Mouse (Mus musculus) midbrain, embryonic 15.5 days (tissue): ENCODE data around the gene Bmpr1a. TPM values are rescaled to one million over a fixed set of nuclear protein-coding genes. Genes with fewer than 3 reads are reported as not detected.
"Not testable (repeated sequence)": the region's sequence is repeated elsewhere in the genome, so short reads cannot be mapped to it uniquely, and the experiment has no call there.

Experiments
- ATAC-seq: fragments of 200-750 bp; cut with Nextera tagmentation; replicated peaks from 2 replicates; pipeline ENCODE4 v1.8.0; 2017; ENCODE audit warnings: moderate TSS enrichment
- H3K27ac ChIP-seq: fragments of 300-500 bp; sonication (generic); 2 replicates; pipeline ENCODE4 v1.5.1; 2015; ENCODE audit warnings: mild to moderate bottlenecking, inconsistent platforms
- H3K27me3 ChIP-seq: fragments of 300-500 bp; sonication (generic); replicated peaks from 2 replicates; pipeline ENCODE4 v1.6.1; 2015; ENCODE audit warnings: inconsistent platforms
- H3K36me3 ChIP-seq: fragments of 300-500 bp; sonication (generic); replicated peaks from 2 replicates; pipeline ENCODE4 v1.6.1; 2015; ENCODE audit warnings: inconsistent platforms
- H3K4me1 ChIP-seq: fragments of 300-500 bp; sonication (generic); 2 replicates; pipeline ENCODE4 v1.6.1; 2015; ENCODE audit warnings: inconsistent platforms
- H3K4me2 ChIP-seq: fragments of 300-500 bp; sonication (generic); 2 replicates; pipeline ENCODE4 v1.6.1; 2015; ENCODE audit warnings: inconsistent platforms, mild to moderate bottlenecking, moderate library complexity
- H3K4me3 ChIP-seq: fragments of 300-500 bp; sonication (generic); 2 replicates; pipeline ENCODE4 v1.5.1; 2015; ENCODE audit warnings: mild to moderate bottlenecking, inconsistent platforms
- H3K9ac ChIP-seq: fragments of 300-500 bp; sonication (generic); 2 replicates; pipeline ENCODE4 v1.6.1; 2015; ENCODE audit warnings: mild to moderate bottlenecking, inconsistent platforms
- H3K9me3 ChIP-seq: fragments of 300-500 bp; sonication (generic); 2 replicates; pipeline ENCODE4 v1.6.1; 2016; ENCODE audit warnings: inconsistent platforms
- WGBS: fragments of 180-500 bp; shearing (Covaris S2); methylation state at CpG from one replicate; pipeline ENCODE4 v1.1.7; 2015; ENCODE audit warnings: mixed read lengths; 5-methylcytosine and 5-hydroxymethylcytosine counted together
- polyA plus RNA-seq: library from polyadenylated mRNA; unstranded; fragments of >200 nt; fragmentation: Nextera tagmentation; extraction: Ambion mirVana; gene quantifications from 2 replicates; pipeline ENCODE4 v1.2.1, GENCODE M21; 2015

Gene Bmpr1a
- polyA plus RNA-seq, 1 experiment from 2014 or later = 15.2 TPM

DNA sequence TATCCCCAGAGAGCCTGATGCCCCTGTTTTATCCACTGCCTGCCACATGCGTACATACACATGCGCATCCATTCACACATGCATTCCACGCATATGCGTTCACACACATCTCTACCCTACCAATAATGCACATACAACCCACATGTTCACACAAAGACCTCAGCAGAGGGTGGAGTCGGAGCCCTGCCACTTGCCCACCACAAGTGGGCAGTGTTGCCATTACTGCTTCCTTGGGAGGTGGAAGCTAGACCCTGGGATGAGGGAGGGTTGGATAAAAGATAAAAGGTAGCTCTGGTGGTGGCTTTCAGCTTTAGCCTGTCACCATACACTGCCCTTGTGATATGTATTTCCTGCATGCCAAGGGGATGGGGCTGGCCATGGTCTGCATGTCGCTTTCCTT is 130.5 kb downstream of the Bmpr1a start:
- Histone ChIP-seq H3K4me3 (no peak overlapping the region), H3K9me3 (no peaks in the 10 kb centered on the region), H3K4me2 (no peak overlapping the region), H3K4me1 (no peaks in the 10 kb centered on the region), H3K36me3 (no peaks in the 10 kb centered on the region), H3K27ac (no peak overlapping the region), H3K9ac (no peak overlapping the region), H3K27me3 (no peaks in the 10 kb centered on the region)
- WGBS = 84% methylated on average over 6 of the region's 6 CpGs
- ATAC-seq = no peak

DNA sequence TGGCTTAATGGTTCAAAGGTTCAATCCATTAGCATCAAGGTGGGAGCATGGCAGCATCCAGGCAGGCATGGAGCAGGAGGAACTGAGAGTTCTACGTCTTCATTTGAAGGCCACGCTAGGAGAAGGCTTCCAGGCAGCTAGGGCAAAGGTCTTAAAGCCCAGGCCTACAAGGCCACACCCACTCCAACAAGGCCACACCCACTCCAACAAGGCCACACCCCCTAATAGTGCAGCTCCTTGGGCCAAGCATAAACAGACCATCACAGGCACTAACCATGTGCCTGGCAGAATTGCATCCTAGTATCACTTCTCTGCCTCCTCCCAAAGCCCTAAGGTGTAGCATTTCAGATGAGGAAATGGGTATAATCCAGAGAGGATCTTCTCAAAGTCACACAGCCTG is 131.4 kb downstream of the Bmpr1a start:
- no peaks in the 10 kb centered on the region for H3K4me1 ChIP-seq
- WGBS = 83% methylated on average over 2 of the region's 2 CpGs
- ATAC-seq = no peak

DNA sequence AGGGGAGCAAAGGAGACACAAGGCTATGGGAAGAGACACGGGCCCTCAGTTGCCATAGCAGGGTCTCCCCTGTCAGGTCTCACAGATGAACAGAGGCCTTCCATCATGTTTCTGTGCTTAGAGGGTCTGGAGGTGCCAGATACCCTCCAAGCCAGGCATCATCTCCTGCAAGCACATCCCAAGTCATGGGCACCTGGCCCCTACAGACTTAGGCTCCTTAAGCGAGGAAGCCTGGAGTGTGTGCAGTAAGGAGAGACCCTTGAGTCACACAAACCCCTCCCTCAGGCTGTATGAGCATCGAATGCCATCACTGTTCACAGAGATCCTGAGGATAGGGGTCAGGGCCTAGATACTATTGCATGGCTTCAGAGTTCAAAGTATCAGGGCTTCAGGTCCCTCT is 132.2 kb downstream of the Bmpr1a start:
- Histone ChIP-seq H3K36me3 (no peaks in the 10 kb centered on the region), H3K4me2 (no peak overlapping the region), H3K27ac (no peak overlapping the region), H3K4me3 (no peak overlapping the region), H3K9ac (no peak overlapping the region), H3K27me3 (no peaks in the 10 kb centered on the region), H3K9me3 (no peaks in the 10 kb centered on the region), H3K4me1 (no peaks in the 10 kb centered on the region)
- ATAC-seq = no peak
- WGBS = 91% methylated on average over 3 of the region's 3 CpGs

More for the DNA sequence above, 131.4 kb downstream of the Bmpr1a start:
- Histone ChIP-seq H3K9me3 (no peaks in the 10 kb centered on the region), H3K27ac (no peak overlapping the region), H3K4me2 (no peak overlapping the region), H3K27me3 (no peaks in the 10 kb centered on the region), H3K4me3 (no peak overlapping the region), H3K36me3 (no peaks in the 10 kb centered on the region), H3K9ac (no peak overlapping the region)

DNA sequence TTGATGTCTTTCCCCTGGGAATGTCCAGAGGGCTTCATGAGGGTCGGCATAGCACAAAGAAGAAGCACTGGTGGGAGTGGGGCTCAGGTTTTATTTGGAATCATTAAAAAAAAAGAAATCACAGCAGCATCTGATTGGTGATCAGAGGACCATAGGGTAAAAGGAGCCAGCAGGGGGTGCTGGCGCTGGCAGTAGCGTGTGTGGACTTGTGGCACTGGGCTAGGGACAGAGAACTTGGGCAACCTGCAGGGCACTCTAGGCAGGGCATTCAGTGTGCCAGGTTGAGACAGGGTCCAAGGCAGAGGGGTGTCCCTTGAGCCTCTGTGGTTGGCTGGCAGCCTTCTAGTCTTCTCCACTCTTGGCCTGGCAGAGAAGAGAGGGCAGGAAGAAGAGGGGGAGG is 132.9 kb downstream of the Bmpr1a start:
- Histone ChIP-seq H3K9ac (no peak overlapping the region), H3K4me3 (no peak overlapping the region), H3K9me3 (no peaks in the 10 kb centered on the region), H3K4me2 (no peak overlapping the region), H3K4me1 (no peaks in the 10 kb centered on the region), H3K27ac (no peak overlapping the region), H3K27me3 (no peaks in the 10 kb centered on the region), H3K36me3 (no peaks in the 10 kb centered on the region)
- WGBS = 54% methylated on average over 3 of the region's 3 CpGs
- ATAC-seq = no peak

DNA sequence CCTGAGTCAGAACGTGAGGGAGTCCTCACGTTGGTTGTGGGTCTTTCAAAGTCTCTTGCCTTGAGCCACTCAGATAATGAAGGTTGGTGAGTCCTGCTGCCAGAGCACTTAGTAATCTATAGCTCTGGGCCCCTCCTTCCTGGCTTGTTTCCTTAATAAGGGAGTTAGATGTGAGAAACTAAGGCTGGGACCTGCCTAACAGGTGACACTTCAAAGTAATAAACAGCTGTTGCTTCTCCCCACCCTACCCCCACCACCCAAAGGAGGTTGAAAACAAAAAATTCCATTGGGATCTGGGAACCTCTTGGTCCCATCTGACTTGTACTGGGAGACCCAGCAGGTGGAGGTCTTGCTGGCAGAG is 138.0 kb downstream of the Bmpr1a start:
- no peak overlapping the region for H3K4me3 ChIP-seq
- no peak for ATAC-seq
- H3K4me2 ChIP-seq = no peak overlapping the region
- no peaks in the 10 kb centered on the region for H3K27me3 ChIP-seq
- WGBS = 85% methylated on average over 2 of the region's 2 CpGs
- no peak overlapping the region for H3K27ac ChIP-seq
- H3K36me3 ChIP-seq = no peaks in the 10 kb centered on the region
- peaks cover 13% of the 10 kb centered on the region for H3K4me1 ChIP-seq
- H3K9ac ChIP-seq = no peak overlapping the region
- H3K9me3 ChIP-seq = no peaks in the 10 kb centered on the region

DNA sequence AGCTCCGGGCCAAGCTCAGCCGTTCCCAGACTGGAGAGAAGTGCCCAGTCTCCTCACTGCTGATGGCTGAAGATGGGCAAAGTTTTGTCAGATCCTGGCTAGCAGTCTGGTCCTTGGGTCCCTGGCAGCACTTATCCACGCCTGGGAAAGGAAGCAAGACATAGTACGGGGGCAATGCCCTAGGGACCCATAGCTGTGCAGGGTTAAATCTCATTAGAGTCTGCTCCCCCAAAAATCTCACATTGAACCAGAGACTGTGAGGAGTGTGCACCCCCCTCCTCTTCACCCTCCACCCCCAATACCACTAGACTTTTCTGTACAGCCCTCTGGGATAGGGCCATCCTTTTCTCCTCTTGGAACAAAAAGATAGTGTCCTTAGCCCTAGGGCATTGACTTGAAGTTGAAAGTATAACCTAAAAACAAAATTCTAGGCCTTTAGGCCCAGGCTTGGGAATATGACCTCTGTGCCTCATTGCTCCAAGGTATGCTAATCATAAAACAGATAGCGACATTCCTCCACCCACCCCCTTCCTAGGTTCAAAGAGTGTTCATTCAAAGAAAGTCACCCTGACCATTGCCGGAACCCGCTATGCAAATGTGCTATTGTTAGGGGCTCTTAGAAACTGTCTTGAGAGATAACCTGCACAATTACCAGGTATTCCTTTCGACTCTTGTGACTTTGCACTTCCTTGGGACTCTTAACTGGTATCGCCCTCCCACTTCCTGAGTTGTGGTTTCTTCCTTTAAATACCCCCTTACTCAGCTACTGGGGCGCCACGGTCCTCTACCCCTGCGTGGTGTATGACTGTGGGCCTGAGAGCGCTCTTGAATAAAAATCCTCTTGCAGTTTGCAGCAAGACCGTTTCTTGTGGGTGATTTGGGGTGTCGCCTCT is 138.6 kb downstream of the Bmpr1a start:
- ATAC-seq = peak; percentile 34

DNA sequence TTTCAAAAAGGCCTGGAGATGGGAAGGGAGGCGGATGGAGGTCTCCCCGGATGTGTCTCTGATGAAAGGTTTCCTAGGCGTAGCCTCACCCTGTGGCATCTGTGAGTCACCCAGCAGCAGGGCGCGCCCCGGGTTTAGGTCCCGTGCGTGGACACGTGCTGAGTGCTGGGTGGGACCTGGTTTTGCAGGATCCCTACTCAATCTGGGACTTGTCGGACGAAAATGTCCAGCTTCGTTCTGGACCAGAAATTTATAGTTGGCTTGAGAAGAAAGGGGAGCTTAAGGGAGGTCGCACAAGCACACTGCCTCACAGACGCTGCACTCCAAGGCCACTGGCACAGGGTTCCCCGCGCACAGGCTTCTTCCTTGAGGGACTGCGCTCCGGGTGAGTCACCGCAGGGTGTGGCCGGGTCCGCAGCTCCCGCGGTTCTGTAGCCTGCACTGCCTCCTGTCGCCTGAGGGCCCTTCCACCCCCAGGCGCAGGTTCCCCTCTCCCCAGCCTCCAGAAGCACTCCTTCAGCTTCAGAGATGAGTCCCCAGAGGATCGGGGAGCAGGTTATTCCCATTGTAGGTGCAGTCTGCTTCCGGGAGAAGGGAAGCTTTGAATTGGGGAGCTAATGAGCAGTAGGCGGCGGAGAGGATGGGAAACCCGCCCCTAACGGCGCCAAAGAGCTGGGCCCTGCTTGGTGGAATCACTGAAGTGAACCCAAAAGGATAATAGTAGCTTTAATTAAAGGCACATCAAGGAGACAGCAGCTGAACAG is 139.5 kb downstream of the Bmpr1a start:
- peak overlapping the region; percentile 43 for H3K4me3 ChIP-seq
- H3K4me1 ChIP-seq = peaks cover 13% of the 10 kb centered on the region
- H3K36me3 ChIP-seq = no peaks in the 10 kb centered on the region
- H3K9me3 ChIP-seq = no peaks in the 10 kb centered on the region
- H3K4me2 ChIP-seq = peak overlapping the region; percentile 75
- peak overlapping the region; percentile 36 for H3K9ac ChIP-seq
- no peaks in the 10 kb centered on the region for H3K27me3 ChIP-seq
- WGBS = 2% methylated on average over 32 of the region's 32 CpGs
- peak overlapping the region; percentile 63 for H3K27ac ChIP-seq
- peak; percentile 85 for ATAC-seq

More for the DNA sequence above, 138.6 kb downstream of the Bmpr1a start:
- peaks cover 13% of the 10 kb centered on the region for H3K4me1 ChIP-seq
- H3K4me3 ChIP-seq = peak overlapping the region; percentile 43
- H3K36me3 ChIP-seq, H3K9me3 ChIP-seq, H3K27me3 ChIP-seq: not testable (repeated sequence)
- H3K27ac ChIP-seq = 0 out of 2 replicates have a peak overlapping the region, but pooled peaks have one; percentile 63
- WGBS = 71% methylated on average over 15 of the region's 15 CpGs
- peak overlapping the region; percentile 36; the same call in 1 of the 2 replicates for H3K9ac ChIP-seq
- H3K4me2 ChIP-seq = peak overlapping the region; percentile 75

DNA sequence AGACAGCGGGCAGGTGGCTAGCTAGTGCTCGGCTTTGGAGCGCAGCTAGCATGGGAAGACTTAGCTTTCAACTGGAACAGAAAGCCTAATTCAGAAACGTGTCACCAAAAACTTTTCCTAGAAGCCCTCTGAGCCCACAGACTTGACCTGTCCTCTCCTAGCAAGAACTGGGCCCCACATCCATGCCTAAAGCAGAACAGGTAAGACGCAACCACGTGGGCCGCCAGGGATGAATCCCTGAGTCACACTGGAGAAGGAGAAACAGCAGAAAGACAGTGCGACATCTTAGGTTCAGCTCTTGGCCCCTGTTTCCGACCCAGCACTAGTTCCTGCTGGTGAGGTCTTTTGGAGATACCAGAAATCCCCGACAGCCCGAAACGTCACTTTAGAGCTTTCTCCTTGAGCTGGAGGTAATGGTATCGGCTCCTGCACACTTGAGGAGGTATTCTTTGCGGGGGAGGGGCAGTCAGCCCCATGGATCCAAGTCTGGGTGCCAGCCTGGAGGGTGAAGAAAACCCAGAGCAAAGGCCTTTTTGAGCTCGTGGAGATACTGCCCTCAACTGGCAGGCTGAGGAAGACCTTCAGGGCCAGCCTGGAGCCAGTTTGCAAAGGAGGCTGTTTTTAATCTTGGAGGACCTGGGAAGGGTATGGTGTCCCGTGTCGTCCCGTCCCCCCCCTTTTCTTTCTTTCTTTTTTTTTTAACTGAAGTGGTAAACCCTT is 140.3 kb downstream of the Bmpr1a start:
- Histone ChIP-seq H3K9ac (no peak overlapping the region), H3K9me3 (no peaks in the 10 kb centered on the region), H3K4me3 (peak overlapping the region; percentile 43), H3K4me1 (peaks cover 13% of the 10 kb centered on the region), H3K27me3 (no peaks in the 10 kb centered on the region), H3K4me2 (peak overlapping the region; percentile 75), H3K27ac (peak overlapping the region; percentile 63; the same call in 1 of the 2 replicates), H3K36me3 (no peaks in the 10 kb centered on the region)
- WGBS = 30% methylated on average over 18 of the region's 18 CpGs
- peak; percentile 63 for ATAC-seq

DNA sequence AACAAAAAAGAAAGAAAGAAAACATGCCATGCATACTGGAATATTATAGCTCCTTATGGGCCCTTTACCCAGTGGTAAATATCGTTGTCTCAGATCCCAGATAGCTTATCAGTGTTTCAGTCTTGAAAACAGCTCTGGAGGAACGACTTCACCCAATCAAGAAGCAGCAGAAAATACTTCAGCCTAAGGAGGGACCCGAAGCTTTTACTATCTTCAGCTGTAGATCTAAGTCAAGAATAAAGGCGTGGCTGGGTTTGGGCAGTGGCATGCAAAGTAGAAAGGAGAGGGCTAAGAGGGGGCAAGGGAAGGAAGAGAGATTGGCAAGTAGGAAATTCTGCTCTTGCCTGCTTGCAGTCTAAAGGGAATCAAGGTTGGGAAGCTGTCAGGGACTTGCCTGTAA is 141.0 kb downstream of the Bmpr1a start:
- Histone ChIP-seq H3K4me2 (no peak overlapping the region), H3K4me3 (no peak overlapping the region), H3K4me1 (peaks cover 13% of the 10 kb centered on the region), H3K36me3 (no peaks in the 10 kb centered on the region), H3K27ac (no peak overlapping the region), H3K9ac (no peak overlapping the region), H3K9me3 (no peaks in the 10 kb centered on the region), H3K27me3 (no peaks in the 10 kb centered on the region)
- 86% methylated on average over 4 of the region's 4 CpGs for WGBS
- ATAC-seq = no peak

Other genes with a start within 250 kb of the Bmpr1a start
- gene Shld2, start 192.8 kb downstream of the Bmpr1a start, polyA plus RNA-seq = 5.2 and 7.0 TPM in 2 replicates
- gene Glud1, start 192.6 kb downstream of the Bmpr1a start, polyA plus RNA-seq = 92.5 and 99.2 TPM in 2 replicates
- gene Fam25c, start 147.9 kb downstream of the Bmpr1a start, polyA plus RNA-seq = not detected in 2 replicates
- 36.7 and 45.2 TPM in 2 replicates for gene Sncg, start 128.6 kb downstream of the Bmpr1a start, polyA plus RNA-seq
- 4.7 and 5.0 TPM in 2 replicates for gene Mmrn2, start 127.9 kb downstream of the Bmpr1a start, polyA plus RNA-seq
- not detected in 2 replicates for gene 9230112D13Rik, start 19.5 kb upstream of the Bmpr1a start, polyA plus RNA-seq
- 0.57 and 0.78 TPM in 2 replicates for gene Ldb3, start 85.3 kb upstream of the Bmpr1a start, polyA plus RNA-seq
- 0.23 TPM in 1 of 2 replicates, not detected in the other for gene Opn4, start 96.8 kb upstream of the Bmpr1a start, polyA plus RNA-seq
- 13.0 and 13.6 TPM in 2 replicates for gene Wapl, start 170.6 kb upstream of the Bmpr1a start, polyA plus RNA-seq